Mouse (Mus musculus) monocyte, adult 2 months (primary cell): ENCODE data around the gene Ddhd1.

ENCODE experiments used
- DNase-seq, 2 experiments: peaks; one replicate each; pipeline ENCODE4 v3.0.0; 2022; ENCODE audit warnings: low spot score in 2 of 2, low read depth in 1 of 2

Ddhd1 gene

GRCm38 (mm10) chr14:45647175-45647574 is 10.8 kb downstream of the Ddhd1 start:
- no peak for DNase-seq

- no peak for DNase-seq
Measured at GRCm38 (mm10) chr14:45644786-45645185, 13.2 kb downstream of the Ddhd1 start.

- DNase-seq = no peak
Measured at GRCm38 (mm10) chr14:45644202-45644601, 13.7 kb downstream of the Ddhd1 start.

- no peak for DNase-seq
Measured at GRCm38 (mm10) chr14:45643461-45643860, 14.5 kb downstream of the Ddhd1 start.

- DNase-seq = no peak
Measured at GRCm38 (mm10) chr14:45642795-45643194, 15.1 kb downstream of the Ddhd1 start.

- DNase-seq = no peak
Measured at GRCm38 (mm10) chr14:45642217-45642616, 15.7 kb downstream of the Ddhd1 start.

- DNase-seq = no peak
Measured at GRCm38 (mm10) chr14:45638717-45639116, 19.2 kb downstream of the Ddhd1 start.

- no peak for DNase-seq
Measured at GRCm38 (mm10) chr14:45635496-45635895, 22.4 kb downstream of the Ddhd1 start.

GRCm38 (mm10) chr14:45632756-45633537 is 25.0 kb downstream of the Ddhd1 start:
- no peak for DNase-seq

- no peak for DNase-seq
Measured at GRCm38 (mm10) chr14:45630544-45630943, 27.4 kb downstream of the Ddhd1 start.

- DNase-seq = no peak
Measured at GRCm38 (mm10) chr14:45629938-45630337, 28.0 kb downstream of the Ddhd1 start.

- no peak for DNase-seq
Measured at GRCm38 (mm10) chr14:45618351-45618750, 39.6 kb downstream of the Ddhd1 start.

- DNase-seq = no peak
Measured at GRCm38 (mm10) chr14:45616526-45616925, 41.4 kb downstream of the Ddhd1 start.

GRCm38 (mm10) chr14:45615776-45616175 is 42.2 kb downstream of the Ddhd1 start:
- no peak for DNase-seq

GRCm38 (mm10) chr14:45614822-45615221 is 43.1 kb downstream of the Ddhd1 start:
- no peak for DNase-seq

- DNase-seq = no peak
Measured at GRCm38 (mm10) chr14:45614406-45614805, 43.5 kb downstream of the Ddhd1 start.

GRCm38 (mm10) chr14:45611654-45612053 is 46.3 kb downstream of the Ddhd1 start:
- no peak for DNase-seq

- DNase-seq = no peak
Measured at GRCm38 (mm10) chr14:45602002-45602401, 55.9 kb downstream of the Ddhd1 start.

GRCm38 (mm10) chr14:45600587-45600986 is 57.4 kb downstream of the Ddhd1 start:
- no peak for DNase-seq

GRCm38 (mm10) chr14:45597855-45598254 is 60.1 kb downstream of the Ddhd1 start:
- no peak for DNase-seq

GRCm38 (mm10) chr14:45593261-45593660 is 64.7 kb downstream of the Ddhd1 start:
- no peak for DNase-seq

- no peak for DNase-seq
Measured at GRCm38 (mm10) chr14:45588403-45588802, 69.5 kb downstream of the Ddhd1 start.

GRCm38 (mm10) chr14:45587536-45587935 is 70.4 kb downstream of the Ddhd1 start:
- no peak for DNase-seq
